Mouse (Mus musculus) kidney, adult 2 months (tissue): ENCODE measurements at regions not wholly inside any gene's neighbourhood (a gene's known extent, or its start where the extent isn't known, plus 50 kb on each side); places are given as distances from the start of the nearest gene placed in this dataset.

Source experiments
- DNase-seq: peaks from one replicate; pipeline ENCODE4 v3.0.0; 2021
- H3K27ac ChIP-seq: fragments of 200-500 bp; 2 replicates; pipeline ENCODE4 v1.5.1; 2012; ENCODE audit warnings: low read depth, low read length, control low read depth, inconsistent platforms; ENCODE audit not compliant: insufficient read depth
- H3K27me3 ChIP-seq: fragments of 200-500 bp; replicated peaks from 2 replicates; pipeline ENCODE4 v1.6.1; 2012; ENCODE audit warnings: mild to moderate bottlenecking, moderate library complexity, low read length, inconsistent platforms; ENCODE audit not compliant: control insufficient read depth, insufficient read depth
- H3K36me3 ChIP-seq: fragments of 200-500 bp; 2 replicates; pipeline ENCODE4 v1.6.1; 2012; ENCODE audit warnings: mild to moderate bottlenecking, moderate library complexity, low read length, inconsistent platforms; ENCODE audit not compliant: control insufficient read depth, insufficient read depth
- H3K4me1 ChIP-seq: fragments of 200-500 bp; 2 replicates; pipeline ENCODE4 v1.6.1; 2011; ENCODE audit warnings: low read length; ENCODE audit not compliant: control insufficient read depth, insufficient read depth
- H3K4me3 ChIP-seq: fragments of 200-500 bp; 2 replicates; pipeline ENCODE4 v1.5.1; 2011; ENCODE audit warnings: mild to moderate bottlenecking, low read depth, low read length, control low read depth; ENCODE audit not compliant: insufficient read depth
- CTCF ChIP-seq: fragments of 200-500 bp; conservative IDR thresholded peaks from 2 replicates; pipeline ENCODE4 v1.5.1; 2011; ENCODE audit warnings: low read depth, mild to moderate bottlenecking, control low read depth, low read length, moderate library complexity, mixed read lengths; ENCODE audit not compliant: insufficient read depth, insufficient read length
- POLR2A ChIP-seq: fragments of 200-500 bp; IDR thresholded peaks from one replicate; pipeline ENCODE4 v1.6.1; 2011; ENCODE audit warnings: low read depth, low read length, control low read depth
- WGBS: fragments of 180-500 bp; shearing (Covaris S2); methylation state at CpG from one replicate; pipeline ENCODE4 v1.1.7; 2018; 5-methylcytosine and 5-hydroxymethylcytosine counted together

GRCm38 (mm10) chr13:44582767-44583085, 146.5 kb upstream of the Jarid2 start:
- 60% methylated on average over 2 of the region's 2 CpGs for WGBS
- H3K4me3 ChIP-seq, result no peak overlapping the region
- H3K27me3 ChIP-seq, result no peaks in the 10 kb centered on the region
- H3K27ac ChIP-seq, result no peak overlapping the region
- no peak for DNase-seq
- H3K36me3 ChIP-seq, result no peaks in the 10 kb centered on the region
- TF ChIP-seq POLR2A (no peak), CTCF (no peak)
- H3K4me1 ChIP-seq, result no peaks in the 10 kb centered on the region

GRCm38 (mm10) chr13:44583614-44584013, 145.7 kb upstream of the Jarid2 start:
- H3K27me3 ChIP-seq, result no peaks in the 10 kb centered on the region
- no peak for DNase-seq
- no peak for TF ChIP-seq POLR2A
- no peaks in the 10 kb centered on the region for H3K36me3 ChIP-seq
- no peak overlapping the region for H3K27ac ChIP-seq
- H3K4me1 ChIP-seq, result no peaks in the 10 kb centered on the region
- H3K4me3 ChIP-seq, result no peak overlapping the region
- WGBS, result 79% methylated on average over 5 of the region's 5 CpGs

- TF ChIP-seq POLR2A (no peak), CTCF (no peak)
- no peaks in the 10 kb centered on the region for H3K36me3 ChIP-seq
- H3K27me3 ChIP-seq, result no peaks in the 10 kb centered on the region
- DNase-seq, result no peak
- 72% methylated on average over 8 of the region's 8 CpGs for WGBS
- H3K4me3 ChIP-seq, result no peak overlapping the region
- H3K27ac ChIP-seq, result no peak overlapping the region
- H3K4me1 ChIP-seq, result no peaks in the 10 kb centered on the region
Observed at GRCm38 (mm10) chr13:44584151-44584550, 145.1 kb upstream of the Jarid2 start.

GRCm38 (mm10) chr13:44584551-44584950, 144.7 kb upstream of the Jarid2 start:
- Histone ChIP-seq H3K4me3 (no peak overlapping the region), H3K27me3 (no peaks in the 10 kb centered on the region), H3K27ac (no peak overlapping the region), H3K36me3 (no peaks in the 10 kb centered on the region), H3K4me1 (no peaks in the 10 kb centered on the region)
- no peak for DNase-seq
- 78% methylated on average over 4 of the region's 4 CpGs for WGBS
- TF ChIP-seq CTCF (no peak), POLR2A (no peak)

- H3K27me3 ChIP-seq, result no peaks in the 10 kb centered on the region
- no peaks in the 10 kb centered on the region for H3K36me3 ChIP-seq
- no peak overlapping the region for H3K27ac ChIP-seq
- TF ChIP-seq POLR2A (no peak), CTCF (no peak)
- WGBS, result 72% methylated on average over 4 of the region's 4 CpGs
- no peak overlapping the region for H3K4me3 ChIP-seq
- H3K4me1 ChIP-seq, result no peaks in the 10 kb centered on the region
- no peak for DNase-seq
Observed at GRCm38 (mm10) chr13:44587846-44588245, 141.4 kb upstream of the Jarid2 start.

- DNase-seq, result no peak
- Histone ChIP-seq H3K4me1 (no peaks in the 10 kb centered on the region), H3K27me3 (no peaks in the 10 kb centered on the region), H3K4me3 (no peak overlapping the region), H3K36me3 (no peaks in the 10 kb centered on the region), H3K27ac (no peak overlapping the region)
- 96% methylated on average over 5 of the region's 5 CpGs for WGBS
- TF ChIP-seq CTCF (no peak), POLR2A (no peak)
Observed at GRCm38 (mm10) chr13:44594645-44595044, 134.6 kb upstream of the Jarid2 start.

GRCm38 (mm10) chr13:44597666-44598065, 131.6 kb upstream of the Jarid2 start:
- TF ChIP-seq CTCF, result no peak
- no peak for TF ChIP-seq POLR2A
- Histone ChIP-seq H3K4me3 (no peak overlapping the region), H3K4me1 (no peaks in the 10 kb centered on the region), H3K27ac (no peak overlapping the region), H3K27me3 (no peaks in the 10 kb centered on the region), H3K36me3 (no peaks in the 10 kb centered on the region)
- no peak for DNase-seq
- WGBS, result 76% methylated on average over 1 of the region's 1 CpGs

- no peaks in the 10 kb centered on the region for H3K36me3 ChIP-seq
- no peak overlapping the region for H3K27ac ChIP-seq
- H3K4me1 ChIP-seq, result no peaks in the 10 kb centered on the region
- H3K4me3 ChIP-seq, result no peak overlapping the region
- TF ChIP-seq CTCF (no peak), POLR2A (no peak)
- no peak for DNase-seq
- H3K27me3 ChIP-seq, result no peaks in the 10 kb centered on the region
- WGBS, result 97% methylated on average over 2 of the region's 2 CpGs
Observed at GRCm38 (mm10) chr13:44601024-44601423, 128.2 kb upstream of the Jarid2 start.
